Mouse (Mus musculus) left cerebral cortex, postnatal 14 days (tissue): ENCODE measurements at regions not wholly inside any gene's neighbourhood (a gene's known extent, or its start where the extent isn't known, plus 50 kb on each side); places are given as distances from the start of the nearest gene placed in this dataset.

ENCODE experiments used
- DNase-seq, 2 experiments: peaks; one replicate each; pipeline ENCODE4 v3.0.0; 2021 to 2022; ENCODE audit warnings: low spot score in 2 of 2, mixed read lengths in 1 of 2
- intact Hi-C: fragments of 180-260 bp; cut with DNase I; formaldehyde crosslinking; loops from one replicate; pipeline ENCODE4 v1.15.1; 2025

GRCm38 (mm10) chr17:16101548-16101947 lies 270.7 kb upstream of the Rgmb start:
- intact Hi-C loops, result no loop called here
- DNase-seq, result no peak

- DNase-seq, result no peak
- intact Hi-C loops, result no loop called here
Observed at GRCm38 (mm10) chr17:16092952-16093351, 262.1 kb upstream of the Rgmb start.

- DNase-seq, result no peak
- intact Hi-C loops, result no loop called here
Observed at GRCm38 (mm10) chr17:16089619-16090280, 258.9 kb upstream of the Rgmb start.

GRCm38 (mm10) chr17:16088879-16089618 lies 258.2 kb upstream of the Rgmb start:
- intact Hi-C loops, result no loop called here
- peak; percentile 1 to 2 for DNase-seq

GRCm38 (mm10) chr17:16087046-16087445 lies 256.2 kb upstream of the Rgmb start:
- intact Hi-C loops, result no loop called here

GRCm38 (mm10) chr17:16082842-16083241 lies 252.0 kb upstream of the Rgmb start:
- intact Hi-C loops, result no loop called here
- DNase-seq, result no peak

More at GRCm38 (mm10) chr17:16087046-16087445, 256.2 kb upstream of the Rgmb start:
- DNase-seq, result no peak

- no peak for DNase-seq
- intact Hi-C loops, result no loop called here
Observed at GRCm38 (mm10) chr17:16078549-16078948, 247.7 kb upstream of the Rgmb start.

GRCm38 (mm10) chr17:16069334-16069733 lies 238.5 kb upstream of the Rgmb start:
- intact Hi-C loops, result no loop called here
- DNase-seq, result no peak

- no peak for DNase-seq
- intact Hi-C loops, result no loop called here
Observed at GRCm38 (mm10) chr17:16067858-16068257, 237.0 kb upstream of the Rgmb start.

- intact Hi-C loops, result no loop called here
- peak; percentile 8 to 20 for DNase-seq
Observed at GRCm38 (mm10) chr17:16054481-16054880, 223.6 kb upstream of the Rgmb start.

GRCm38 (mm10) chr17:16051713-16052112 lies 220.9 kb upstream of the Rgmb start:
- no peak for DNase-seq
- intact Hi-C loops, result no loop called here

- peak in 1 of 2 experiments; percentile 2 for DNase-seq
- intact Hi-C loops, result no loop called here
Observed at GRCm38 (mm10) chr17:16041542-16042251, 210.9 kb upstream of the Rgmb start.

- no peak for DNase-seq
- intact Hi-C loops, result no loop called here
Observed at GRCm38 (mm10) chr17:16027989-16028388, 197.2 kb upstream of the Rgmb start.

GRCm38 (mm10) chr17:16004871-16005575 lies 174.2 kb upstream of the Rgmb start:
- intact Hi-C loops, result no loop called here
- no peak for DNase-seq

- intact Hi-C loops, result no loop called here
- DNase-seq, result no peak
Observed at GRCm38 (mm10) chr17:16004002-16004401, 173.2 kb upstream of the Rgmb start.

GRCm38 (mm10) chr17:15998771-15999170 lies 167.9 kb upstream of the Rgmb start:
- intact Hi-C loops, result no loop called here
- no peak for DNase-seq

GRCm38 (mm10) chr17:15997289-15997688 lies 166.4 kb upstream of the Rgmb start:
- intact Hi-C loops, result no loop called here
- no peak for DNase-seq

GRCm38 (mm10) chr17:15995493-15995892 lies 164.7 kb upstream of the Rgmb start:
- intact Hi-C loops, result no loop called here
- no peak for DNase-seq

- peak; percentile 21 to 50 for DNase-seq
- intact Hi-C loops, result no loop called here
Observed at GRCm38 (mm10) chr17:15993361-15994287, 162.8 kb upstream of the Rgmb start.
